Mouse (Mus musculus): Measurements from ENCODE around the gene Acsf2.

Gene Acsf2

GRCm38 (mm10) chr11:94597319-94597718 is 4.4 kb downstream of the Acsf2 start:
- DNase-seq: peak; percentile 24

GRCm38 (mm10) chr11:94596311-94596852 is 5.3 kb downstream of the Acsf2 start:
- peak; percentile 69 for DNase-seq

- DNase-seq: no peak
Measured at GRCm38 (mm10) chr11:94587511-94587910, 14.2 kb downstream of the Acsf2 start.

GRCm38 (mm10) chr11:94585091-94585490 is 16.6 kb downstream of the Acsf2 start:
- no peak for DNase-seq

- no peak for DNase-seq
Measured at GRCm38 (mm10) chr11:94580111-94580740, 21.4 kb downstream of the Acsf2 start.

- DNase-seq: no peak
Measured at GRCm38 (mm10) chr11:94576361-94576760, 25.3 kb downstream of the Acsf2 start.

GRCm38 (mm10) chr11:94575036-94575435 is 26.6 kb downstream of the Acsf2 start:
- no peak for DNase-seq

GRCm38 (mm10) chr11:94574560-94574959 is 27.1 kb downstream of the Acsf2 start:
- DNase-seq: no peak

GRCm38 (mm10) chr11:94571850-94572249 is 29.8 kb downstream of the Acsf2 start:
- no peak for DNase-seq

- peak; percentile 83 for DNase-seq
Measured at GRCm38 (mm10) chr11:94570612-94571011, 31.1 kb downstream of the Acsf2 start.

- DNase-seq: no peak
Measured at GRCm38 (mm10) chr11:94567326-94567725, 34.3 kb downstream of the Acsf2 start.

GRCm38 (mm10) chr11:94566534-94566933 is 35.1 kb downstream of the Acsf2 start:
- DNase-seq: no peak

- peak; percentile 62 for DNase-seq
Measured at GRCm38 (mm10) chr11:94565151-94565479, 36.6 kb downstream of the Acsf2 start.

GRCm38 (mm10) chr11:94564437-94565150 is 37.1 kb downstream of the Acsf2 start, which contains the start of gene Chad:
Gene Chad (plus strand): TSS chr11:94565047.
- DNase-seq: peak; percentile 82

GRCm38 (mm10) chr11:94563821-94564220 is 37.9 kb downstream of the Acsf2 start:
- no peak for DNase-seq

GRCm38 (mm10) chr11:94563383-94563782 is 38.3 kb downstream of the Acsf2 start:
- no peak for DNase-seq

- DNase-seq: no peak
Measured at GRCm38 (mm10) chr11:94558226-94558625, 43.4 kb downstream of the Acsf2 start.

GRCm38 (mm10) chr11:94550442-94550744 is 51.3 kb downstream of the Acsf2 start:
- DNase-seq: no peak

GRCm38 (mm10) chr11:94549691-94550441 is 51.8 kb downstream of the Acsf2 start:
- no peak for DNase-seq

- DNase-seq: peak; percentile 96
Measured at GRCm38 (mm10) chr11:94548888-94549690, 52.6 kb downstream of the Acsf2 start, which contains the start of gene Rsad1. Gene Rsad1 (minus strand): TSS chr11:94549255.

GRCm38 (mm10) chr11:94548041-94548784 is 53.5 kb downstream of the Acsf2 start:
- DNase-seq: peak; percentile 53

- no peak for DNase-seq
Measured at GRCm38 (mm10) chr11:94547271-94547670, 54.4 kb downstream of the Acsf2 start.

Measured in lung, postnatal 10 days (tissue).